Mouse (Mus musculus) embryonic facial prominence, embryonic 11.5 days (tissue): ENCODE results near the gene Spo11. TPM values are rescaled to one million over a fixed set of nuclear protein-coding genes. Genes with fewer than 3 reads are reported as not detected.
A peak's percentile ranks its signal among the peaks of the same experiment; 100 is the strongest.

Source experiments
- ATAC-seq: fragments of 200-750 bp; cut with Nextera tagmentation; replicated peaks from 2 replicates; pipeline ENCODE4 v1.8.0; 2017; ENCODE audit warnings: low read depth; ENCODE audit not compliant: insufficient number of reproducible peaks, low FRiP score, low TSS enrichment
- DNase-seq: peaks from one replicate; pipeline ENCODE4 v3.0.0-alpha.2; 2015; ENCODE audit warnings: low spot score
- H3K27ac ChIP-seq: fragments of 300-500 bp; sonication (generic); replicated peaks from 2 replicates; pipeline ENCODE4 v1.5.1; 2014; ENCODE audit warnings: mild to moderate bottlenecking, low read depth, low read length, control low read depth
- H3K27me3 ChIP-seq: fragments of 300-500 bp; sonication (generic); 2 replicates; pipeline ENCODE4 v1.6.1; 2014; ENCODE audit warnings: mild to moderate bottlenecking, low read length, moderate library complexity, mixed read lengths; ENCODE audit not compliant: control insufficient read depth, insufficient read depth
- H3K36me3 ChIP-seq: fragments of 300-500 bp; sonication (generic); replicated peaks from 2 replicates; pipeline ENCODE4 v1.6.1; 2014; ENCODE audit warnings: low read depth, mild to moderate bottlenecking, low read length, moderate library complexity, mixed read lengths; ENCODE audit not compliant: control insufficient read depth, insufficient read depth
- H3K4me1 ChIP-seq: fragments of 300-500 bp; sonication (generic); 2 replicates; pipeline ENCODE4 v1.6.1; 2014; ENCODE audit warnings: low read length, mixed read lengths; ENCODE audit not compliant: control insufficient read depth, insufficient read depth
- H3K4me2 ChIP-seq: fragments of 300-500 bp; sonication (generic); 2 replicates; pipeline ENCODE4 v1.6.1; 2014; ENCODE audit warnings: low read depth, mild to moderate bottlenecking, control low read depth, low read length, moderate library complexity
- H3K4me3 ChIP-seq: fragments of 300-500 bp; sonication (generic); 2 replicates; pipeline ENCODE4 v1.5.1; 2014; ENCODE audit warnings: low read depth, low read length, control low read depth
- H3K9ac ChIP-seq: fragments of 300-500 bp; sonication (generic); replicated peaks from 2 replicates; pipeline ENCODE4 v1.6.1; 2014; ENCODE audit warnings: mild to moderate bottlenecking, control low read depth, low read length
- H3K9me3 ChIP-seq: fragments of 300-500 bp; sonication (generic); replicated peaks from 2 replicates; pipeline ENCODE4 v1.6.1; 2016; ENCODE audit warnings: mild to moderate bottlenecking, low read length, inconsistent platforms, mixed read lengths; ENCODE audit not compliant: control insufficient read depth
- WGBS: fragments of 180-500 bp; shearing (Covaris S2); extraction: QIAGEN DNeasy Blood & Tissue Kit; methylation state at CpG from one replicate; pipeline ENCODE4 v1.1.7; 2014; 5-methylcytosine and 5-hydroxymethylcytosine counted together
- polyA plus RNA-seq: library from polyadenylated mRNA; unstranded; fragments of >200 nt; fragmentation: Nextera tagmentation; extraction: Ambion mirVana; gene quantifications from 2 replicates; pipeline ENCODE4 v1.2.1, GENCODE M21; 2014

Spo11 gene
- polyA plus RNA-seq, 1 experiment from 2014 or later = 0.94 TPM

DNA sequence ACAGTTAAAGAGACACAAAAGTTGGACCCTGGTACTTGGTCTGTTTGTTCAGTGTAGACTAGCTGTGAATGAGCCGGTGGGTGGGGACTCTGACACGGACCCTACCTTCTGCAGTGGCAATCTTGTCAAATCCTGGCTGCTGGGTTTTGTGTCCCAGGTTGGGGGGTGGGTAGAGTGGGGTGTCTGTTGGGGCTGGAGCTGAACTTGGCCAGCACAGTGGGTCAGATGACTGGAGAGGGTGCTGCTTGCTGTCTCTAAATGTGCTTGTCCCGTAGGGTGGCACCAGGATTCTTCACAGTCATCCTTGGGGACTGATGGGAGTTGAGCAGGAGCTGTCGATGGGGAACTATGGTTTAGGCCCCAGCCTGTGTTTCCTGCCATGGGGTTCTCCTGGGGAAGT lies 46.5 kb downstream of the Spo11 start:
- H3K27me3 ChIP-seq = peaks cover 8% of the 10 kb centered on the region
- H3K9ac ChIP-seq = no peak overlapping the region; the same call in 1 of the 2 replicates
- 84% methylated on average over 4 of the region's 4 CpGs for whole genome bisulfite sequencing
- H3K27ac ChIP-seq = no peak overlapping the region
- H3K36me3 ChIP-seq = no peaks in the 10 kb centered on the region; the same call in 1 of the 2 replicates
- H3K9me3 ChIP-seq = no peaks in the 10 kb centered on the region
- DNase-seq (no peak), ATAC-seq (no peak)
- H3K4me1 ChIP-seq = peaks cover 7% of the 10 kb centered on the region
- H3K4me2 ChIP-seq = no peak overlapping the region
- no peak overlapping the region; the same call in 1 of the 2 replicates for H3K4me3 ChIP-seq

GRCm38 (mm10) chr2:173024392-173024791 lies 46.9 kb downstream of the Spo11 start:
- 0 out of 2 replicates have a peak overlapping the region, but pooled peaks have one; percentile 5 for H3K4me2 ChIP-seq
- no peak overlapping the region for H3K4me3 ChIP-seq
- H3K27ac ChIP-seq = no peak overlapping the region
- H3K4me1 ChIP-seq = peaks cover 4% of the 10 kb centered on the region
- ATAC-seq = no peak
- no peak overlapping the region for H3K9ac ChIP-seq
- no peaks in the 10 kb centered on the region; the same call in 1 of the 2 replicates for H3K36me3 ChIP-seq
- DNase-seq = no peak
- 72% methylated on average over 8 of the region's 8 CpGs for WGBS
- no peaks in the 10 kb centered on the region for H3K9me3 ChIP-seq
- peaks cover 8% of the 10 kb centered on the region for H3K27me3 ChIP-seq

- H3K4me2 ChIP-seq = peak overlapping the region; percentile 11; the same call in 1 of the 2 replicates
- H3K27ac ChIP-seq = no peak overlapping the region
- DNase-seq = no peak
- no peak overlapping the region for H3K4me3 ChIP-seq
- peaks cover 3% of the 10 kb centered on the region; the same call in 1 of the 2 replicates for H3K4me1 ChIP-seq
- peaks cover 8% of the 10 kb centered on the region for H3K27me3 ChIP-seq
- H3K9ac ChIP-seq = no peak overlapping the region
- H3K36me3 ChIP-seq = no peaks in the 10 kb centered on the region; the same call in 1 of the 2 replicates
- WGBS = 25% methylated on average over 4 of the region's 4 CpGs
- no peaks in the 10 kb centered on the region for H3K9me3 ChIP-seq
- no peak for ATAC-seq
Measured at GRCm38 (mm10) chr2:173024938-173025337, 47.4 kb downstream of the Spo11 start.

DNA sequence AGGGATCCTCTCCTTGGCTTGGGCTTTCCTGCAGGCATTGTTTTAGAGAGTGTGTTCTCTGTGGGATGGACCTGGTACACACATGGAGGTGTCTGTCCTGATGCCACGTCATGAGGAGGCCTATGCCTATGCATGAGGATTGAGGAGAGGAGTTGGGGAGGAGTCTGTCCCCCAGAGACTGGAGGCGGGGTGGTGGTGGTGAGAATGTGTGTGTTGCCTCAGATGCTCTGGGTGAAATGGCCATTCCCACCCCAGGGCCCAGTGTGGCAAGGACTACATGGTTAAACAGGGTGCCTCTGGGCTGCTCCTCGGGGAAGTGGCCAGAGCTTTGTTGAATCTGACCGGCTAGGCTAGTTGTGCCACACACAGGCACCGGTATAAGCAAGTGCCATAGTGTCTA lies 48.8 kb downstream of the Spo11 start:
- H3K36me3 ChIP-seq = no peaks in the 10 kb centered on the region; the same call in 1 of the 2 replicates
- no peak overlapping the region for H3K27ac ChIP-seq

GRCm38 (mm10) chr2:173026688-173027131 lies 49.2 kb downstream of the Spo11 start:
- H3K9ac ChIP-seq = no peak overlapping the region
- H3K4me3 ChIP-seq = no peak overlapping the region
- ATAC-seq (no peak), DNase-seq (no peak)
- H3K9me3 ChIP-seq = no peaks in the 10 kb centered on the region
- WGBS = 83% methylated on average over 3 of the region's 3 CpGs
- H3K4me2 ChIP-seq = no peak overlapping the region
- H3K27ac ChIP-seq = no peak overlapping the region
- H3K27me3 ChIP-seq = no peaks in the 10 kb centered on the region
- H3K4me1 ChIP-seq = peaks cover 3% of the 10 kb centered on the region; the same call in 1 of the 2 replicates
- no peaks in the 10 kb centered on the region; the same call in none of the 2 replicates for H3K36me3 ChIP-seq

More for the DNA sequence above, 48.8 kb downstream of the Spo11 start:
- no peak overlapping the region for H3K4me2 ChIP-seq
- 88% methylated on average over 5 of the region's 5 CpGs for WGBS
- DNase-seq = no peak
- no peaks in the 10 kb centered on the region for H3K9me3 ChIP-seq
- H3K4me3 ChIP-seq = no peak overlapping the region
- no peak for ATAC-seq
- no peaks in the 10 kb centered on the region for H3K27me3 ChIP-seq
- H3K4me1 ChIP-seq = peaks cover 3% of the 10 kb centered on the region; the same call in 1 of the 2 replicates
- H3K9ac ChIP-seq = no peak overlapping the region

GRCm38 (mm10) chr2:173027169-173027823 lies 49.8 kb downstream of the Spo11 start:
- no peak for DNase-seq
- H3K4me1 ChIP-seq = peaks cover 3% of the 10 kb centered on the region; the same call in 1 of the 2 replicates
- no peak for ATAC-seq
- no peaks in the 10 kb centered on the region for H3K9me3 ChIP-seq
- no peaks in the 10 kb centered on the region for H3K27me3 ChIP-seq
- H3K4me2 ChIP-seq = no peak overlapping the region
- WGBS = 84% methylated on average over 6 of the region's 6 CpGs
- H3K36me3 ChIP-seq = no peaks in the 10 kb centered on the region; the same call in none of the 2 replicates
- H3K4me3 ChIP-seq = no peak overlapping the region
- no peak overlapping the region for H3K9ac ChIP-seq
- no peak overlapping the region for H3K27ac ChIP-seq

DNA sequence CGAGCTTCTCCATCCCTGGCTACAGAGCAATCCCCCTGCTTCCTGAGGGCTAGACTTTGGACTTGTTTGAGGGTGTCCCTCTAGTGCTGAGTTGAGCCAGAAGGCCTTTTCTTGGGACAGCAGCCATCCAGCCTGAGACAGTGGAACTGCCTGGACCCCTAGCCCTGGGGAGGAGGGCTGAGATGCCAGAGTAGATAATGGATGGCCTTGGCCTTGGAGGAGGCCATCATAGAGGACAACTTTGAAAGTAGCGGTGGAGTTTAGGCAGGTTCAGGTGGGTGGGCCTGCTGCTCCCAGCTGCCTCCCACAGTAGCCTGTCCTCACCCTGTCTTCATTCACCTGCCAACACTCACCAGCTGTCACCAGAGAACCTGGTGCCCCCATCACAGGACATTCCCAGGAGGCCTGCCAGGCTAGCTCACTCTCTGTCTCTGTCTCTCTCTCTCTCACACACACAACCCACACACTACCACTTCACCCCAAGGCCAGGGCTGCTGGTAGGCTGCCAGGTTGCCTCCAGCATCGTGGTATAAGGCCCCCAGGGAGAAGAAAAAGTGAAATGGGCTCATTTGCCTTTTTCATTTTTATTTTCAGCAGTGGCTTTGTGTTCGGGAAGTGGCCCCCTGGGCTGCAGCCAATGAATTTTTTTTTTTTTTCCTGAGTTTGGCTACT lies 50.5 kb downstream of the Spo11 start:
- H3K27ac ChIP-seq = no peak overlapping the region
- no peak overlapping the region for H3K4me2 ChIP-seq
- 86% methylated on average over 4 of the region's 4 CpGs for WGBS
- no peaks in the 10 kb centered on the region; the same call in none of the 2 replicates for H3K36me3 ChIP-seq
- ATAC-seq (no peak), DNase-seq (no peak)
- no peaks in the 10 kb centered on the region for H3K9me3 ChIP-seq
- no peak overlapping the region for H3K9ac ChIP-seq
- H3K4me1 ChIP-seq = peaks cover 3% of the 10 kb centered on the region; the same call in 1 of the 2 replicates
- H3K4me3 ChIP-seq = no peak overlapping the region
- no peaks in the 10 kb centered on the region for H3K27me3 ChIP-seq
